Mouse (Mus musculus): ENCODE measurements around the gene Opn4.

DNA sequence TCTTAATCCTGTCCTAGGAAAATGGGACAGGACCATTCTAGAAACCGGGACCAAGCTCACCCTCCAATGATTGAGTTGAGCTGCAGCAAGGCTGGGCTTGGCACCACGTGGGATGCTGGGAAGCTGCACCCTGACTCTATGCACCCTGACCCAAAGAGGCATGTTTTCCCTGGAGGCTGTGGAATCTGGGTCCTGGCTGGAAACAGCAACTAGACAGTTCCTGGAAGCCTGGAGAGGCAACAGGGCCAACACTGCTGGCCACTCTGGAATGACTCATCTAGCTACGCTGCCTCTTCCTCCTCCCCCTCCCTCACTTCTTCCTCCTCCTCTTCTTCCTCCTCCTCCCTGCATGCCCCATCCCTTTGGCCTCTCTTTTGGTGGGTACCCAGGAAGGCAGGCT lies 45.9 kb downstream of the Opn4 start:
- TF ChIP-seq POLR2A (IDR thresholded peaks at IDR 0.05; ENCODE audit: extremely low read depth, insufficient read depth, low read length) (no peak), CTCF (IDR thresholded peaks at IDR 0.05; ENCODE audit: extremely low read depth, insufficient read depth, low read length) (no peak)

All from cortical plate, adult 2 months (tissue).